Mouse (Mus musculus): Measurements from ENCODE around the gene Atp5g1. TPM values are rescaled to one million over a fixed set of nuclear protein-coding genes. Genes with fewer than 3 reads are reported as not detected.

The Atp5g1 gene
- polyA plus RNA-seq, 1 experiment: not detected

DNA sequence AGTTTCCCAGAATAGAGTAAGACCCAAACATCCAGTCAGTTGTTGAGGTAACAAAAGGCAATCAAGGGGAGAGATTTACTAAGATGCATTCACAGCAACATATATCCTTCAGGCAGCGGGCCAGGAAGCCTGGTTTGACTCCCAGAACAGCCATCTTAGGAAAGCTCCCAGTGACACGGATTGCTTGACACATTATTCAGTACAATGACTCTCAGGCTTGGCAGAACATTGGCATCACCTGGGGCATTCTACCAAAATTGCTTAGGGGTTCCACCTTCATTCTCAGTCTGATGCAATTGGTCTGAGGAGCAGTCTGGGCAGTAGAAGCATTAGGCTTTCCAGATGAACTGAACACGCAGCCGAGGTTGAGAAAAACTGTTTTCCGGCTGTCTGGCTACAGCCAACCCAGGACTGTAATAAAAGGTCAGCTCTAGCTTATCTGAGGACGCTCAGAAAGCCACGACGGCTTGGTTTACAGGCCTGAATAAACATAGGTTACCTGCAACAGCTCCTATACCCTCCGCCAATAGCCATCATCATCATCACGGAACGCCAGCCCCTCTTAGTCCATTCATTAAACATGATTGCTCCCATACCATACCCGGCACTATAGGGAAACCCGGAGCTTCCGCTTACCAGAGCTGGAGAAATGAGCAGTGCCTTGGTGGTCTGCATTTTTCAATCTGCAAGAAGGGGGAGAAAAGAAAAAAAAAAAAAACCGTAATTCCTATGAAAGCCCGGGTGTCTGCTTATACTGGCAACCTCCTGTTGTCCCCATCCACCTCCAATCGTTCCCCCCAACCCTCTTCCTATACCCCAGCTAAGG lies 906 bp downstream of the Atp5g1 start:
- H3K4me1 ChIP-seq (ENCODE audit: control insufficient read depth, insufficient read depth, low read length): peaks cover 12% of the 10 kb centered on the region
- TF ChIP-seq CTCF (IDR thresholded peaks at IDR 0.05; ENCODE audit: insufficient read depth, low read depth, low read length) (no peak), POLR2A (IDR thresholded peaks at IDR 0.05; ENCODE audit: insufficient read depth, low read depth, low read length) (no peak)
- 12% methylated on average over 17 of the region's 17 CpGs for WGBS
- H3K4me3 ChIP-seq (ENCODE audit: insufficient read depth, low read depth, low read length): peak overlapping the region; percentile 67
- H3K27ac ChIP-seq (ENCODE audit: insufficient read depth, low read depth, low read length): peak overlapping the region; percentile 53; the same call in 1 of the 2 replicates

DNA sequence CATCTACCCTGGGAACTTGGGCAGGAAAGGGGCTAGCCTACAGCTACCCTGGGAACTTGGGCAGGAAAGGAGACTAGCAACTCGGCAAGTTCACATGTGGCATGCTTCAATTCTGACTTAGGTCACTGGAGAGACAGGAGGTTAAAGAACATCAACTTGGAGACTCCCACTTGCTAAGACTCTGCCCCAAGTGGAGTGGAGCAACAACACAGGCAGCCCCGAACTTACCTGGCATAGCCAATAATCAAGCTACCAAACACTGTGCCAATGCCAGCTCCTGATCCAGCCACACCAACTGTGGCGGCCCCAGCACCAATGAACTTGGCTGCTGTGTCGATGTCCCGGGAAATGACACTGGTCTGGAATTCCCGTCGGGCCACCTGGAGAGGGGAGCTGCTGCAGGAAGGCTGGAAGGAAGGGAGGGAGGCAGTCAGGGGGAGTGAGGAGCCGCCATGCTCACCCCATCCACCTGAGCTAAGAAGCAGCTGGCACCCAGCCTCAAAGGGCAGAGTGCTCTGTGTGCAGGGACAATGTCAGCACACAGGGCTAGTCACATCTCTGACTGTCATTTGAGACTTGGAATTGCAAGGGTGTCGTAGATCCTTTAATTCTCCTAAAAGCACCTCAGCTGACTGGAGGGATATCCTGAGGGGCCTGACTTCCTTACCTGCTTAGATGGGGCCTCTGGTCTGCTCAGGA lies 2.0 kb downstream of the Atp5g1 start:
- Histone ChIP-seq H3K27ac (ENCODE audit: insufficient read depth, low read depth, low read length) (no peak overlapping the region), H3K4me3 (ENCODE audit: insufficient read depth, low read depth, low read length) (peak overlapping the region; percentile 18; the same call in 1 of the 2 replicates), H3K4me1 (ENCODE audit: control insufficient read depth, insufficient read depth, low read length) (peaks cover 12% of the 10 kb centered on the region)
- no peak for TF ChIP-seq CTCF (IDR thresholded peaks at IDR 0.05; ENCODE audit: insufficient read depth, low read depth, low read length)
- no peak for TF ChIP-seq POLR2A (IDR thresholded peaks at IDR 0.05; ENCODE audit: insufficient read depth, low read depth, low read length)
- WGBS: 77% methylated on average over 8 of the region's 9 CpGs

DNA sequence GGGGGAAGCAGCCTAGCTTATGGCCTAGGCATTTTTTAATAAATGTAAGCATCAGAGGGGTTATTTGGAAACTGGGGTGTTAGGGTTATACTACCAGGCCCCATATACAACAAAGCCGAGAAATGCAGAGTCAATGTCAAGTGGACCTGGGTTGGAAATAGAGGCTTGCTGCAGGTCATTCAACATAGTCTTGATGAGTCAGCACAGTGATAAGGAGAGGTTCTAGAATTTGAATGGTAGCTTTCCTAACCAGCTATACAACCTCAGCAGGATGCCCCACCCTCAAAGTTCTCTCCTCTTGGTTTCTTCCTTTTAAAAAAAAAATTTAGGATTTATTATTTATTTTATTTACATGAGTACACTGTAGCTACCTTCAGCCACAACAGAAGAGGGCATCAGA lies 4.5 kb downstream of the Atp5g1 start:
- H3K27ac ChIP-seq (ENCODE audit: insufficient read depth, low read depth, low read length): no peak overlapping the region
- H3K4me3 ChIP-seq (ENCODE audit: insufficient read depth, low read depth, low read length): no peak overlapping the region
- 97% methylated on average over 1 of the region's 1 CpGs for WGBS
- TF ChIP-seq CTCF (IDR thresholded peaks at IDR 0.05; ENCODE audit: insufficient read depth, low read depth, low read length) (no peak), POLR2A (IDR thresholded peaks at IDR 0.05; ENCODE audit: insufficient read depth, low read depth, low read length) (no peak)
- peaks cover 12% of the 10 kb centered on the region for H3K4me1 ChIP-seq (ENCODE audit: control insufficient read depth, insufficient read depth, low read length)

- H3K4me3 ChIP-seq (ENCODE audit: insufficient read depth, low read depth, low read length): no peak overlapping the region
- peaks cover 12% of the 10 kb centered on the region for H3K4me1 ChIP-seq (ENCODE audit: control insufficient read depth, insufficient read depth, low read length)
- WGBS: 91% methylated on average over 7 of the region's 7 CpGs
- H3K27ac ChIP-seq (ENCODE audit: insufficient read depth, low read depth, low read length): no peak overlapping the region
- no peak for TF ChIP-seq POLR2A (IDR thresholded peaks at IDR 0.05; ENCODE audit: insufficient read depth, low read depth, low read length)
- TF ChIP-seq CTCF (IDR thresholded peaks at IDR 0.05; ENCODE audit: insufficient read depth, low read depth, low read length): no peak
Observed at GRCm38 (mm10) chr11:96070353-96070752, 5.1 kb downstream of the Atp5g1 start.

DNA sequence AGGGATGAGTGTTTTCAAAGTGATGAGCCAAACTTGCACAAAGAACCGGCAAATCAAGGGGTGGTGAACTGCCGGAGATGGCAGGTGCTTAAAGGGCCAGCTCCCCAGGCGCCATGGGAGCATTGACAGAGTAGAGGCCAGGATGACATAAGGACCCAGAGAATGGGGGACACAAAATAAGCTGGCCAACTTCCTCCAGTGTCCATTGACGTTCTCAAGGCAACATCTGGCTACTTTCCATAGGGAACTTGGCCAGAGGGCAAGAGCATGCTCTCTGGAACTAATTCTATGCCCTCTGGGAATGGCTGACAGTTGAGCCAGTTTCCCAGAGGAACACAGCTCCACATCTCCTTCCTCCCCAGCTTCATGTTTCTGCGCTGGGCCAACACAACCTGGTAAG lies 7.2 kb downstream of the Atp5g1 start:
- no peak overlapping the region for H3K27ac ChIP-seq (ENCODE audit: insufficient read depth, low read depth, low read length)
- H3K4me3 ChIP-seq (ENCODE audit: insufficient read depth, low read depth, low read length): no peak overlapping the region
- 63% methylated on average over 5 of the region's 5 CpGs for WGBS
- peaks cover 3% of the 10 kb centered on the region for H3K4me1 ChIP-seq (ENCODE audit: control insufficient read depth, insufficient read depth, low read length)
- TF ChIP-seq CTCF (IDR thresholded peaks at IDR 0.05; ENCODE audit: insufficient read depth, low read depth, low read length) (no peak), POLR2A (IDR thresholded peaks at IDR 0.05; ENCODE audit: insufficient read depth, low read depth, low read length) (no peak)

- Histone ChIP-seq H3K4me3 (ENCODE audit: insufficient read depth, low read depth, low read length) (peak within 1 kb of the TSS; percentile 88), H3K27ac (ENCODE audit: insufficient read depth, low read depth, low read length) (peak within 1 kb of the TSS; percentile 74), H3K4me1 (ENCODE audit: control insufficient read depth, insufficient read depth, low read length) (peaks cover 3% of the 10 kb centered on the region)
- 3% methylated on average over 50 of the region's 50 CpGs for WGBS
- peak; percentile 90 for TF ChIP-seq POLR2A (IDR thresholded peaks at IDR 0.05; ENCODE audit: insufficient read depth, low read depth, low read length)
- TF ChIP-seq CTCF (IDR thresholded peaks at IDR 0.05; ENCODE audit: insufficient read depth, low read depth, low read length): no peak
Observed at GRCm38 (mm10) chr11:96065215-96065911, 10.1 kb downstream of the Atp5g1 start, which contains the start of gene Ube2z. Ube2z (minus strand) TSS chr11:96065388.

GRCm38 (mm10) chr11:96064521-96065214 lies 10.8 kb downstream of the Atp5g1 start:
- no peak overlapping the region for H3K27ac ChIP-seq (ENCODE audit: insufficient read depth, low read depth, low read length)
- peaks cover 3% of the 10 kb centered on the region for H3K4me1 ChIP-seq (ENCODE audit: control insufficient read depth, insufficient read depth, low read length)
- no peak for TF ChIP-seq POLR2A (IDR thresholded peaks at IDR 0.05; ENCODE audit: insufficient read depth, low read depth, low read length)
- TF ChIP-seq CTCF (IDR thresholded peaks at IDR 0.05; ENCODE audit: insufficient read depth, low read depth, low read length): no peak
- peak overlapping the region; percentile 88 for H3K4me3 ChIP-seq (ENCODE audit: insufficient read depth, low read depth, low read length)
- under 1% methylated on average over 63 of the region's 64 CpGs for WGBS

GRCm38 (mm10) chr11:96058309-96058708 lies 17.2 kb downstream of the Atp5g1 start:
- H3K27ac ChIP-seq (ENCODE audit: insufficient read depth, low read depth, low read length): no peak overlapping the region
- H3K4me3 ChIP-seq (ENCODE audit: insufficient read depth, low read depth, low read length): no peak overlapping the region
- TF ChIP-seq CTCF (IDR thresholded peaks at IDR 0.05; ENCODE audit: insufficient read depth, low read depth, low read length) (no peak), POLR2A (IDR thresholded peaks at IDR 0.05; ENCODE audit: insufficient read depth, low read depth, low read length) (no peak)
- WGBS: 67% methylated on average over 4 of the region's 4 CpGs
- H3K4me1 ChIP-seq (ENCODE audit: control insufficient read depth, insufficient read depth, low read length): peaks cover 3% of the 10 kb centered on the region
